Mouse (Mus musculus): ENCODE results near the gene Patl2.

GRCm38 (mm10) chr2:122161542-122161941, 24.4 kb downstream of the Patl2 start:
- TF ChIP-seq GATA1 (IDR thresholded peaks at IDR 0.05; ENCODE audit: borderline replicate concordance, low read length) (no peak), CTCF (IDR thresholded peaks at IDR 0.05; ENCODE audit: low read depth, low read length) (no peak), TAL1 (conservative IDR thresholded peaks at IDR 0.05; ENCODE audit: low read depth, low read length) (no peak), GATA2 (IDR thresholded peaks at IDR 0.05; ENCODE audit: borderline replicate concordance, low read depth, low read length) (no peak)

All from G1E (cell line).